In the genomic region with DNA sequence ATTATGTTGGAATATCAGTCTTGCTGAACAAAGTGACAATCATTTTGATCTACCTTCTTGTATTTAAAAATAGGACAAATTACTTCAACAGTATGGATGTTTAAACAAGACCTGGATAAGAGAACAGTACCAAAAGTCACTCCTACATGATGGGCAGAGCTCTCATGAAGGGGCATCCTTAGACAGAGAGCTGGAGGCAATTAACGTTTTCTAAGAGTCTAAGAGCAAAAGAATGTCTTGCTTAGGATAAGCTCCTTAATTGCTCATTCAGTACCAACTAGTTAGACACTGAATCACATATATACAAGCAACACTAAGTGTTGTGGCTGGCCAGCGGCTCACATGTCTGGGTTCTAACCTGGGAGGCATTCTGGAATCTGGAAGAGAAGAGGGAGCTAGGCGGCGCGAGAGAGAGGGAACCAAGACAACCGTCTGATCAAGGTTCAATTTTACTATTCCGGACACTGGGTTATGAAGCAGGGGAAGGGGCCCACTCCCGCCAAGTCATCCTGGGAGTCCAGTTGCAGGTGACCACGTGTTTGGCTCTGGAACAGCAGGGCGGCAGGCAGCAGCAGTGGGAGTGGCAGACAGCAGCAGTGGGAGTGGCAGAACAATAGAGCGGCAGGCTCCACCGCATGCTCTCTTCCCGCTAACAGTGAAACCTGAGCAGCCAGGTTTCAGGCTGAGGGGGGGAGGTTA, we compare ENCODE assay signal across 9 mouse cellular contexts. TPM values are rescaled to one million over a fixed set of nuclear protein-coding genes. Genes with fewer than 3 reads are reported as not detected.
DNase-seq lines count a peak whose midpoint lies in the region; ATAC-seq lines count a peak whose summit lies in the region.
"Had no signal": no experiment of that assay in that cellular context is flagged by ENCODE, and none has a peak within 500 bp of the region (broad histone marks: within the 10 kb centered on the region; RNA-seq: fewer than 3 reads in every experiment).

No protein-coding gene starts in this region.

- peak overlapping the region; percentile 61 for H3K4me2 ChIP-seq in hindbrain, embryonic 13.5 days
- H3K4me2 ChIP-seq in limb, embryonic 15.5 days: peak overlapping the region; percentile 50
- H3K4me2 ChIP-seq in midbrain, embryonic 15.5 days: peak overlapping the region; percentile 66

- no peaks in the 10 kb centered on the region for H3K4me1 ChIP-seq in heart, embryonic 10.5 days
- no peaks in the 10 kb centered on the region for H3K4me1 ChIP-seq in hindbrain, embryonic 13.5 days (replicated peaks)
- peaks cover 5% of the 10 kb centered on the region for H3K4me1 ChIP-seq in limb, embryonic 15.5 days
- H3K4me1 ChIP-seq in midbrain, embryonic 15.5 days: no peaks in the 10 kb centered on the region

- WGBS in heart, embryonic 10.5 days: 6% methylated on average over 13 of the region's 13 CpGs
- 5% methylated on average over 13 of the region's 13 CpGs for WGBS in hindbrain, embryonic 13.5 days
- 2% methylated on average over 13 of the region's 13 CpGs for WGBS in limb, embryonic 15.5 days
- WGBS in midbrain, embryonic 15.5 days: 2% methylated on average over 13 of the region's 13 CpGs

- peak overlapping the region; percentile 47 for H3K4me3 ChIP-seq in heart, embryonic 10.5 days
- H3K4me3 ChIP-seq in hindbrain, embryonic 13.5 days: peak overlapping the region; percentile 42
- peak overlapping the region; percentile 25 for H3K4me3 ChIP-seq in limb, embryonic 15.5 days
- H3K4me3 ChIP-seq in midbrain, embryonic 15.5 days: peak overlapping the region; percentile 45

- peak overlapping the region; percentile 66 for H3K9ac ChIP-seq in hindbrain, embryonic 13.5 days
- H3K9ac ChIP-seq in limb, embryonic 15.5 days: 0 out of 2 replicates have a peak overlapping the region, but pooled peaks have one; percentile 17
- H3K9ac ChIP-seq in midbrain, embryonic 15.5 days: peak overlapping the region; percentile 67

- peak; percentile 83 for ATAC-seq in common myeloid progenitor, adult 5-6 weeks (replicated peaks; ENCODE audit: low read depth, poor library complexity, severe bottlenecking)
- peak; percentile 96 for ATAC-seq in hindbrain, embryonic 13.5 days (ENCODE audit: low FRiP score)
- no peak for ATAC-seq in limb, embryonic 15.5 days (ENCODE audit: insufficient number of reproducible peaks, low FRiP score, low TSS enrichment, low read depth)
- ATAC-seq in midbrain, embryonic 15.5 days (replicated peaks): peak; percentile 97

- no peak overlapping the region; the same call in 1 of the 2 replicates for H3K27ac ChIP-seq in heart, embryonic 10.5 days
- peak overlapping the region; percentile 6; the same call in 1 of the 2 replicates for H3K27ac ChIP-seq in hindbrain, embryonic 13.5 days
- no peak overlapping the region for H3K27ac ChIP-seq in limb, embryonic 15.5 days
- peak overlapping the region; percentile 69 for H3K27ac ChIP-seq in midbrain, embryonic 15.5 days

- H3K36me3 ChIP-seq in heart, embryonic 10.5 days: no peaks in the 10 kb centered on the region
- H3K36me3 ChIP-seq in hindbrain, embryonic 13.5 days: no peaks in the 10 kb centered on the region
- no peaks in the 10 kb centered on the region for H3K36me3 ChIP-seq in limb, embryonic 15.5 days
- no peaks in the 10 kb centered on the region for H3K36me3 ChIP-seq in midbrain, embryonic 15.5 days (replicated peaks)

- no peaks in the 10 kb centered on the region for H3K27me3 ChIP-seq in heart, embryonic 10.5 days (ENCODE audit: insufficient read depth, poor library complexity, severe bottlenecking)
- H3K27me3 ChIP-seq in hindbrain, embryonic 13.5 days: no peaks in the 10 kb centered on the region
- no peaks in the 10 kb centered on the region for H3K27me3 ChIP-seq in limb, embryonic 15.5 days
- no peaks in the 10 kb centered on the region for H3K27me3 ChIP-seq in midbrain, embryonic 15.5 days (replicated peaks)

- H3K9me3 ChIP-seq in heart, embryonic 10.5 days: no peaks in the 10 kb centered on the region
- H3K9me3 ChIP-seq in hindbrain, embryonic 13.5 days: no peaks in the 10 kb centered on the region
- H3K9me3 ChIP-seq in limb, embryonic 15.5 days: no peaks in the 10 kb centered on the region
- no peaks in the 10 kb centered on the region for H3K9me3 ChIP-seq in midbrain, embryonic 15.5 days

- DNase-seq in heart, embryonic 10.5 days (ENCODE audit: low spot score): peak; percentile 84
- DNase-seq in heart, adult 9 months (ENCODE audit: low spot score in 2 of 2): no peak
- no peak for DNase-seq in thymus, adult 18-20 months
- no peak for DNase-seq in gastrocnemius, postnatal 25 days

RNA-seq across cellular contexts. Expression of gene Akr1c19, which starts 16.5 kb away (rescaled TPM):
- 0.49 and 13.4 TPM in 2 replicates for polyA plus RNA-seq in heart, embryonic 10.5 days (2016; fragmentation: Nextera tagmentation; extraction: Ambion mirVana)
- total RNA-seq in common myeloid progenitor, adult 5-6 weeks (2017): not detected in 2 replicates
- polyA plus RNA-seq in hindbrain, embryonic 13.5 days (2015; fragmentation: Nextera tagmentation; extraction: Ambion mirVana): 5.7 and 5.9 TPM in 2 replicates
- polyA plus RNA-seq in limb, embryonic 15.5 days (2015; fragmentation: Nextera tagmentation; extraction: Ambion mirVana): 0.36 and 0.42 TPM in 2 replicates
- polyA plus RNA-seq in midbrain, embryonic 15.5 days (2015; fragmentation: Nextera tagmentation; extraction: Ambion mirVana): 7.2 and 8.3 TPM in 2 replicates
- under 1 TPM in 1 of 2 experiments, not detected in 1; 0.28 TPM for total RNA-seq in gastrocnemius, postnatal 25 days (2021)

RNA-seq across cellular contexts. Expression of gene Akr1c12, which starts 34.2 kb away (rescaled TPM):
- 1.00 and 4.7 TPM in 2 replicates for polyA plus RNA-seq in heart, embryonic 10.5 days (2016; fragmentation: Nextera tagmentation; extraction: Ambion mirVana)
- 3.9 and 6.8 TPM in 2 replicates for total RNA-seq in common myeloid progenitor, adult 5-6 weeks (2017)
- 0.25 and 0.28 TPM in 2 replicates for polyA plus RNA-seq in hindbrain, embryonic 13.5 days (2015; fragmentation: Nextera tagmentation; extraction: Ambion mirVana)
- polyA plus RNA-seq in limb, embryonic 15.5 days (2015; fragmentation: Nextera tagmentation; extraction: Ambion mirVana): not detected in 2 replicates
- 0.15 TPM in 1 of 2 replicates, not detected in the other for polyA plus RNA-seq in midbrain, embryonic 15.5 days (2015; fragmentation: Nextera tagmentation; extraction: Ambion mirVana)
- total RNA-seq in gastrocnemius, postnatal 25 days (2021): not detected
- total RNA-seq: layer of hippocampus, postnatal 14 days had no signal

RNA-seq across cellular contexts. Expression of gene Akr1c13, which starts 54.1 kb away (rescaled TPM):
- 2.5 and 7.0 TPM in 2 replicates for polyA plus RNA-seq in heart, embryonic 10.5 days (2016; fragmentation: Nextera tagmentation; extraction: Ambion mirVana)
- 37.3 and 50.4 TPM in 2 replicates for total RNA-seq in common myeloid progenitor, adult 5-6 weeks (2017)
- 5.6 and 6.0 TPM in 2 replicates for polyA plus RNA-seq in hindbrain, embryonic 13.5 days (2015; fragmentation: Nextera tagmentation; extraction: Ambion mirVana)
- 1.5 and 2.1 TPM in 2 replicates for polyA plus RNA-seq in limb, embryonic 15.5 days (2015; fragmentation: Nextera tagmentation; extraction: Ambion mirVana)
- 1.0 and 1.8 TPM in 2 replicates for polyA plus RNA-seq in midbrain, embryonic 15.5 days (2015; fragmentation: Nextera tagmentation; extraction: Ambion mirVana)
- total RNA-seq in gastrocnemius, postnatal 25 days (2021): under 1 TPM; 0.36 to 0.51 TPM

Comparison
In these comparisons a context has a peak if more than half of its experiments do, and no peak if none do; other contexts are left out.
1. H3K27ac ChIP-seq: peak in hindbrain, embryonic 13.5 days (single experiment) and midbrain, embryonic 15.5 days (single experiment); none in heart, embryonic 10.5 days (single experiment) and limb, embryonic 15.5 days (single experiment).
2. H3K9ac ChIP-seq: peak in every context shown above with its lines; median percentile 67 in midbrain, embryonic 15.5 days; 66 in hindbrain, embryonic 13.5 days; 17 in limb, embryonic 15.5 days.
3. Peak in every context shown above with its lines, with median percentiles within 50 percentile points of each other: H3K4me3 ChIP-seq and H3K4me2 ChIP-seq.